Mouse (Mus musculus) CH12.LX (cell line): ENCODE data around the gene Endog. TPM values are rescaled to one million over a fixed set of nuclear protein-coding genes. Genes with fewer than 3 reads are reported as not detected.

Experiments
- DNase-seq: peaks from one replicate; pipeline ENCODE4 v3.0.0-alpha.2; 2013; ENCODE audit errors: extremely low read depth
- H3K27ac ChIP-seq: 2 replicates; pipeline ENCODE4 v1.5.1; 2012; ENCODE audit warnings: low read depth, mild to moderate bottlenecking, control low read depth, moderate library complexity; ENCODE audit not compliant: insufficient read depth
- H3K27me3 ChIP-seq: replicated peaks from 2 replicates; pipeline ENCODE3; 2012; ENCODE audit warnings: inconsistent platforms
- H3K36me3 ChIP-seq, 2 experiments: replicated peaks in 1 of 2; 2 replicates each; pipeline versions ENCODE3 to v1.6.1; 2012; ENCODE audit warnings: inconsistent platforms in 1 of 2, low read length in 1 of 2, mild to moderate bottlenecking in 1 of 2, mixed read lengths in 1 of 2, moderate library complexity in 1 of 2; ENCODE audit not compliant: control insufficient read depth in 1 of 2, insufficient read depth in 1 of 2
- H3K4me1 ChIP-seq, 2 experiments: 2 replicates each; pipeline ENCODE4 v1.6.1; 2012; ENCODE audit warnings: inconsistent platforms in 1 of 2, moderate library complexity in 1 of 2; ENCODE audit not compliant: insufficient read depth in 2 of 2, control insufficient read depth in 1 of 2
- H3K4me2 ChIP-seq: 2 replicates; pipeline ENCODE4 v1.6.1; 2012; ENCODE audit warnings: low read depth, mild to moderate bottlenecking, control low read depth; ENCODE audit not compliant: poor library complexity, insufficient read depth, severe bottlenecking
- H3K4me3 ChIP-seq, 3 experiments: fragments of 150-350 bp in 1 of 3; sonication (generic) in 1 of 3; replicated peaks in 1 of 3; 2 replicates each; pipeline versions ENCODE3 to v1.5.1; 2011 to 2012; ENCODE audit warnings: low read depth in 2 of 3, low read length in 2 of 3, mild to moderate bottlenecking in 2 of 3, moderate library complexity in 2 of 3, control low read depth in 1 of 3, improper control_type of control experiment in 1 of 3, inconsistent platforms in 1 of 3, mixed read lengths in 1 of 3; ENCODE audit not compliant: poor library complexity in 1 of 3
- H3K79me2 ChIP-seq: replicated peaks from 2 replicates; pipeline ENCODE4 v1.6.1; 2012; ENCODE audit warnings: mild to moderate bottlenecking, moderate library complexity; ENCODE audit not compliant: control insufficient read depth, poor library complexity, insufficient read depth, severe bottlenecking; ENCODE audit errors: extremely low read depth
- H3K9ac ChIP-seq: 2 replicates; pipeline ENCODE4 v1.6.1; 2012; ENCODE audit warnings: low read depth, mild to moderate bottlenecking, control low read depth, moderate library complexity; ENCODE audit not compliant: insufficient read depth
- H3K9me3 ChIP-seq: replicated peaks from 2 replicates; pipeline ENCODE3; 2012; ENCODE audit warnings: low read length, inconsistent platforms, mixed read lengths
- EP300 ChIP-seq: IDR thresholded peaks from 2 replicates; pipeline ENCODE4 v1.6.1; 2011; ENCODE audit warnings: low read length, improper control_type of control experiment
- GABPA ChIP-seq: IDR thresholded peaks from 2 replicates; pipeline ENCODE4 v1.6.1; 2012; ENCODE audit warnings: low read depth, low read length, improper control_type of control experiment, inconsistent platforms; ENCODE audit not compliant: insufficient replicate concordance
- HCFC1 ChIP-seq: IDR thresholded peaks from 2 replicates; pipeline ENCODE4 v1.6.1; 2012; ENCODE audit warnings: low read depth, mild to moderate bottlenecking, inconsistent platforms, low read length, improper control_type of control experiment
- RCOR1 ChIP-seq: conservative IDR thresholded peaks from 2 replicates; pipeline ENCODE4 v1.6.1; 2012; ENCODE audit warnings: low read depth, mild to moderate bottlenecking, inconsistent platforms, low read length, improper control_type of control experiment
- TCF12 ChIP-seq: IDR thresholded peaks from 2 replicates; pipeline ENCODE4 v1.6.1; 2014; ENCODE audit warnings: low read depth, mild to moderate bottlenecking, inconsistent platforms, low read length, improper control_type of control experiment
- USF1 ChIP-seq: IDR thresholded peaks from 2 replicates; pipeline ENCODE4 v1.6.1; 2014; ENCODE audit warnings: low read depth, mild to moderate bottlenecking, inconsistent platforms, low read length, improper control_type of control experiment
- dilution Hi-C: fragments of 300-500 bp; cut with MboI; formaldehyde crosslinking; loops from 2 replicates; pipeline ENCODE4 v1.14.3; 2020; ENCODE audit warnings: low sequenced_read_pairs; ENCODE audit not compliant: extremely low pct_unique_long_range_greater_than_20kb, extremely low pct_ligation_motif_present
- in situ Hi-C: fragments of 300-500 bp; cut with MboI; formaldehyde crosslinking; loops from 3 replicates; pipeline ENCODE4 v1.14.3; 2019; ENCODE audit warnings: low sequenced_read_pairs, low pct_ligation_motif_present, low pct_unique_long_range_greater_than_20kb, mixed read lengths
- polyA plus RNA-seq: library from polyadenylated mRNA; unstranded; fragments of >175 nt; gene quantifications from 2 replicates; pipeline ENCODE4 v1.2.1, GENCODE M21; 2012; ENCODE audit warnings: low read depth; ENCODE audit not compliant: insufficient read length
- total RNA-seq, 2 experiments: library from RNA; depleted of rRNA; stranded (reverse); fragments of 300-350 nt in 1 of 2; fragments of >200 nt in 1 of 2; gene quantifications; 2 replicates each; pipeline ENCODE4 v1.2.3; 2012 to 2014

Gene Endog
- total and polyA plus RNA-seq, 3 experiments = 9.2 TPM; not detected in 2

DNA sequence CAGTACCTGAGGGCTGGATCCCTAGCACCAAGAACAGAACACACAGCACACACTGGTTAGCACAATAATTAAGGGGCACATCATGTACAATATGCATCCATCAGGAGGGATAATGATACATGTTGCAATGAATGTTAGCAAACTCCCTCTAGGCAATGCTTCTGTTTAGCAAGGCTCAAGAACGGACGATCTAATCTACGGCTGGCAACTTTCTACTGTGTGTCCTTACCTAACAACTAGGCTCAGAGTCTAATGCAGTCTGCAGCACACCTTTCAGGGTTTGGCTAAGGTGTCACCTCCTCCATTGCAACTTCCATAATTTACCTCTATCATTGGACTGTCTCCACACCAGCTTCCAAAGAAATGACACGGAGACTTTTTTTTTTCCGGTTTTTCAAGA, 45.0 kb downstream of the Endog start:
- H3K79me2 ChIP-seq = no peaks in the 10 kb centered on the region
- H3K9me3 ChIP-seq = no peaks in the 10 kb centered on the region
- no peak overlapping the region for H3K4me3 ChIP-seq
- no peak for DNase-seq
- TF ChIP-seq EP300 (no peak), RCOR1 (no peak), USF1 (no peak), GABPA (no peak), TCF12 (no peak), HCFC1 (no peak)
- dilution Hi-C loops (no loop called here), in situ Hi-C loops (no loop called here)
- no peak overlapping the region for H3K27ac ChIP-seq
- no peak overlapping the region for H3K9ac ChIP-seq
- H3K4me1 ChIP-seq = peaks cover 0 to 4% of the 10 kb centered on the region in 2 experiments; a peak in 1 of 4 replicates
- no peaks in the 10 kb centered on the region for H3K36me3 ChIP-seq
- no peak overlapping the region for H3K4me2 ChIP-seq
- no peaks in the 10 kb centered on the region for H3K27me3 ChIP-seq

Other genes starting within 250 kb of the Endog start
Only the 20 nearest of the 21 such genes appear.
- gene Gle1, start 236.1 kb upstream of the Endog start, total RNA-seq (2012; rRNA removed) = 38.0 and 39.7 TPM in 2 replicates
- gene Gle1, start 236.1 kb upstream of the Endog start, total RNA-seq (2014; rRNA removed) = 32.0 and 36.5 TPM in 2 replicates
- 54.1 and 60.1 TPM in 2 replicates for gene Gle1, start 236.1 kb upstream of the Endog start, polyA plus RNA-seq
- gene Sptan1, start 205.9 kb upstream of the Endog start, total RNA-seq (2012; rRNA removed) = 113 TPM in 2 replicates
- 73.8 and 86.4 TPM in 2 replicates for gene Sptan1, start 205.9 kb upstream of the Endog start, total RNA-seq (2014; rRNA removed)
- gene Sptan1, start 205.9 kb upstream of the Endog start, polyA plus RNA-seq = 88.0 and 91.6 TPM in 2 replicates
- 23.2 and 26.5 TPM in 2 replicates for gene Wdr34, start 122.6 kb upstream of the Endog start, total RNA-seq (2012; rRNA removed)
- 21.4 and 24.7 TPM in 2 replicates for gene Wdr34, start 122.6 kb upstream of the Endog start, total RNA-seq (2014; rRNA removed)
- 28.0 and 28.6 TPM in 2 replicates for gene Wdr34, start 122.6 kb upstream of the Endog start, polyA plus RNA-seq
- gene Set, start 114.1 kb upstream of the Endog start, total RNA-seq (2012; rRNA removed) = 515 and 844 TPM in 2 replicates
- gene Set, start 114.1 kb upstream of the Endog start, total RNA-seq (2014; rRNA removed) = 1,049 and 1,142 TPM in 2 replicates
- 902 and 991 TPM in 2 replicates for gene Set, start 114.1 kb upstream of the Endog start, polyA plus RNA-seq
- gene Pkn3, start 93.8 kb upstream of the Endog start, total RNA-seq (2012; rRNA removed) = 5.2 and 8.3 TPM in 2 replicates
- gene Pkn3, start 93.8 kb upstream of the Endog start, total RNA-seq (2014; rRNA removed) = 4.7 and 5.0 TPM in 2 replicates
- 6.7 and 7.1 TPM in 2 replicates for gene Pkn3, start 93.8 kb upstream of the Endog start, polyA plus RNA-seq
- gene Zdhhc12, start 77.8 kb upstream of the Endog start, total RNA-seq (2012; rRNA removed) = 33.7 and 36.5 TPM in 2 replicates
- 15.3 and 15.6 TPM in 2 replicates for gene Zdhhc12, start 77.8 kb upstream of the Endog start, total RNA-seq (2014; rRNA removed)
- 34.7 and 42.8 TPM in 2 replicates for gene Zdhhc12, start 77.8 kb upstream of the Endog start, polyA plus RNA-seq
- 9.5 and 13.4 TPM in 2 replicates for gene Zer1, start 46.9 kb upstream of the Endog start, total RNA-seq (2012; rRNA removed)
- 4.8 and 5.5 TPM in 2 replicates for gene Zer1, start 46.9 kb upstream of the Endog start, total RNA-seq (2014; rRNA removed)
- gene Zer1, start 46.9 kb upstream of the Endog start, polyA plus RNA-seq = 13.3 and 15.0 TPM in 2 replicates
- gene Tbc1d13, start 37.7 kb upstream of the Endog start, total RNA-seq (2012; rRNA removed) = 32.1 and 35.1 TPM in 2 replicates
- gene Tbc1d13, start 37.7 kb upstream of the Endog start, total RNA-seq (2014; rRNA removed) = 21.4 and 25.9 TPM in 2 replicates
- gene Tbc1d13, start 37.7 kb upstream of the Endog start, polyA plus RNA-seq = 36.1 and 36.8 TPM in 2 replicates
- 49.2 and 56.7 TPM in 2 replicates for gene Spout1, start 7.0 kb downstream of the Endog start, total RNA-seq (2012; rRNA removed)
- gene Spout1, start 7.0 kb downstream of the Endog start, total RNA-seq (2014; rRNA removed) = 34.8 and 38.4 TPM in 2 replicates
- 62.3 and 63.7 TPM in 2 replicates for gene Spout1, start 7.0 kb downstream of the Endog start, polyA plus RNA-seq
- 5.3 and 7.0 TPM in 2 replicates for gene Kyat1, start 34.4 kb downstream of the Endog start, total RNA-seq (2012; rRNA removed)
- 5.0 and 5.5 TPM in 2 replicates for gene Kyat1, start 34.4 kb downstream of the Endog start, total RNA-seq (2014; rRNA removed)
- 5.2 and 5.4 TPM in 2 replicates for gene Kyat1, start 34.4 kb downstream of the Endog start, polyA plus RNA-seq
- gene Lrrc8a, start 66.2 kb downstream of the Endog start, total RNA-seq (2012; rRNA removed) = 2.8 and 3.1 TPM in 2 replicates
- 1.1 and 1.8 TPM in 2 replicates for gene Lrrc8a, start 66.2 kb downstream of the Endog start, total RNA-seq (2014; rRNA removed)
- 1.2 and 1.4 TPM in 2 replicates for gene Lrrc8a, start 66.2 kb downstream of the Endog start, polyA plus RNA-seq
- gene Gm28035, start 69.1 kb downstream of the Endog start, total RNA-seq (2012; rRNA removed) = 0.46 and 0.64 TPM in 2 replicates
- 0.27 TPM in 2 replicates for gene Gm28035, start 69.1 kb downstream of the Endog start, total RNA-seq (2014; rRNA removed)
- gene Gm28035, start 69.1 kb downstream of the Endog start, polyA plus RNA-seq = 0.35 and 0.36 TPM in 2 replicates
- 3.1 and 8.9 TPM in 2 replicates for gene Phyhd1, start 94.7 kb downstream of the Endog start, total RNA-seq (2012; rRNA removed)
- 5.7 and 7.1 TPM in 2 replicates for gene Phyhd1, start 94.7 kb downstream of the Endog start, total RNA-seq (2014; rRNA removed)
- gene Phyhd1, start 94.7 kb downstream of the Endog start, polyA plus RNA-seq = 9.7 and 11.5 TPM in 2 replicates
- gene Gm28038, start 109.5 kb downstream of the Endog start, total RNA-seq (2012; rRNA removed) = not detected in 2 replicates
- gene Gm28038, start 109.5 kb downstream of the Endog start, total RNA-seq (2014; rRNA removed) = not detected in 2 replicates
- gene Gm28038, start 109.5 kb downstream of the Endog start, polyA plus RNA-seq = 7.4 TPM in 1 of 2 replicates, not detected in the other
- 17.4 and 18.1 TPM in 2 replicates for gene Dolk, start 114.8 kb downstream of the Endog start, total RNA-seq (2012; rRNA removed)
- gene Dolk, start 114.8 kb downstream of the Endog start, total RNA-seq (2014; rRNA removed) = 11.1 and 11.6 TPM in 2 replicates
- gene Dolk, start 114.8 kb downstream of the Endog start, polyA plus RNA-seq = 10.8 and 11.8 TPM in 2 replicates
- 40.2 and 47.6 TPM in 2 replicates for gene Nup188, start 114.9 kb downstream of the Endog start, total RNA-seq (2012; rRNA removed)
- gene Nup188, start 114.9 kb downstream of the Endog start, total RNA-seq (2014; rRNA removed) = 19.7 and 20.9 TPM in 2 replicates
- gene Nup188, start 114.9 kb downstream of the Endog start, polyA plus RNA-seq = 58.8 and 61.2 TPM in 2 replicates
- gene Sh3glb2, start 187.8 kb downstream of the Endog start, total RNA-seq (2012; rRNA removed) = 42.6 and 47.8 TPM in 2 replicates
- 27.2 and 34.0 TPM in 2 replicates for gene Sh3glb2, start 187.8 kb downstream of the Endog start, total RNA-seq (2014; rRNA removed)
- gene Sh3glb2, start 187.8 kb downstream of the Endog start, polyA plus RNA-seq = 38.9 and 39.3 TPM in 2 replicates
- gene Miga2, start 192.7 kb downstream of the Endog start, total RNA-seq (2012; rRNA removed) = 11.2 and 15.0 TPM in 2 replicates
- 9.1 and 9.2 TPM in 2 replicates for gene Miga2, start 192.7 kb downstream of the Endog start, total RNA-seq (2014; rRNA removed)
- gene Miga2, start 192.7 kb downstream of the Endog start, polyA plus RNA-seq = 7.4 and 9.4 TPM in 2 replicates
- gene Dolpp1, start 220.8 kb downstream of the Endog start, total RNA-seq (2012; rRNA removed) = 19.2 and 22.8 TPM in 2 replicates
- 15.0 and 22.3 TPM in 2 replicates for gene Dolpp1, start 220.8 kb downstream of the Endog start, total RNA-seq (2014; rRNA removed)
- gene Dolpp1, start 220.8 kb downstream of the Endog start, polyA plus RNA-seq = 17.9 and 19.1 TPM in 2 replicates
- 3.6 and 4.5 TPM in 2 replicates for gene Crat, start 244.3 kb downstream of the Endog start, total RNA-seq (2012; rRNA removed)
- 1.3 and 1.7 TPM in 2 replicates for gene Crat, start 244.3 kb downstream of the Endog start, total RNA-seq (2014; rRNA removed)
- 2.8 and 4.2 TPM in 2 replicates for gene Crat, start 244.3 kb downstream of the Endog start, polyA plus RNA-seq